Mouse (Mus musculus) central nervous system, embryonic 18 days (tissue): ENCODE results near the gene Cyp2c67. TPM values are rescaled to one million over a fixed set of nuclear protein-coding genes. Genes with fewer than 3 reads are reported as not detected.

ENCODE experiments used
- polyA plus RNA-seq: library from polyadenylated mRNA; depleted of rRNA; stranded (reverse); fragments of >200 nt; gene quantifications from 2 replicates; pipeline ENCODE4 v1.2.3, GENCODE M21; 2012; rRNA removed

The Cyp2c67 gene
- polyA plus RNA-seq, result not detected in 2 replicates

DNA sequence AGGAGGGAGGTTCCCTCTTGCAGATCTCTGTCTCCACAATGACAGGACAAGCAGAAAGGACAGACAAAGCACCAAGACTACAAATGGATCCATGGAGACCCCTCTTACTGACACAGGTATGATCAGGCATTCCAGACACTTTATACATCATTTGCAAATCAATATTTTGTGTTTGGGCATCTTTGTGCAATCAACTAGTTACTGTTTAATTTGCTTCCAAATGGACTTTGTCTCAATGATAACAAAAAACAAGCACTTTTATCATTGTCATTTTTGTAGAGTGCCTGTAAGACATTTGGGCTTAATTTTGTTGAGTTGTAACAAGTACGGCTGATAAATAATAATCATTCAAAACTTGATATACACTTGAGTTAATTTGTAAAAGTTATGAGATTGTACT lies at the start of gene Cyp2c67:
TSS of gene Cyp2c67 (minus strand) at position 114 of the 400 bp plus-strand sequence.

Other genes starting within 250 kb of the Cyp2c67 start
- not detected in 2 replicates for gene Cyp2c38, start 186.0 kb downstream of the Cyp2c67 start, polyA plus RNA-seq
- not detected in 2 replicates for gene Cyp2c39, start 138.2 kb downstream of the Cyp2c67 start, polyA plus RNA-seq
- not detected in 2 replicates for gene Cyp2c68, start 92.0 kb upstream of the Cyp2c67 start, polyA plus RNA-seq
- gene Cyp2c40, start 163.8 kb upstream of the Cyp2c67 start, polyA plus RNA-seq, result not detected in 2 replicates
- not detected in 2 replicates for gene Cyp2c69, start 237.7 kb upstream of the Cyp2c67 start, polyA plus RNA-seq